Mouse (Mus musculus) MEL (cell line): ENCODE results near the gene Copz1. TPM values are rescaled to one million over a fixed set of nuclear protein-coding genes. Genes with fewer than 3 reads are reported as not detected.

Experiments used
- DNase-seq: peaks from one replicate; pipeline ENCODE4 v3.0.0; 2011; ENCODE audit warnings: low read depth, low spot score
- H3K27ac ChIP-seq: 2 replicates; pipeline ENCODE4 v1.5.1; 2012; ENCODE audit warnings: low read depth, mild to moderate bottlenecking, control low read depth, low read length, moderate library complexity; ENCODE audit not compliant: control insufficient read depth
- H3K27me3 ChIP-seq, 2 experiments: fragments of 150-350 bp in 1 of 2; sonication (generic) in 1 of 2; 2 replicates each; pipeline ENCODE4 v1.6.1; 2012; ENCODE audit warnings: low read length in 2 of 2, mild to moderate bottlenecking in 2 of 2, improper control_type of control experiment in 1 of 2, moderate library complexity in 1 of 2; ENCODE audit not compliant: insufficient read depth in 2 of 2, control insufficient read depth in 1 of 2
- H3K36me3 ChIP-seq, 2 experiments: 2 replicates each; pipeline ENCODE4 v1.6.1; 2012 to 2014; ENCODE audit warnings: low read length in 2 of 2, improper control_type of control experiment in 1 of 2, inconsistent platforms in 1 of 2, mild to moderate bottlenecking in 1 of 2; ENCODE audit not compliant: insufficient read depth in 2 of 2, control insufficient read depth in 1 of 2
- H3K4me1 ChIP-seq, 2 experiments: fragments of 150-350 bp in 1 of 2; sonication (generic) in 1 of 2; 2 replicates each; pipeline ENCODE4 v1.6.1; 2012; ENCODE audit warnings: low read length in 2 of 2, improper control_type of control experiment in 1 of 2, mild to moderate bottlenecking in 1 of 2; ENCODE audit not compliant: insufficient read depth in 2 of 2, control insufficient read depth in 1 of 2
- H3K4me3 ChIP-seq, 2 experiments: fragments of 150-350 bp in 1 of 2; sonication (generic) in 1 of 2; 2 replicates each; pipeline ENCODE4 v1.5.1; 2012; ENCODE audit warnings: low read depth in 2 of 2, low read length in 2 of 2, mild to moderate bottlenecking in 2 of 2, moderate library complexity in 2 of 2, control low read depth in 1 of 2, improper control_type of control experiment in 1 of 2; ENCODE audit not compliant: control insufficient read depth in 1 of 2, insufficient read depth in 1 of 2
- H3K79me2 ChIP-seq: 2 replicates; pipeline ENCODE4 v1.6.1; 2012; ENCODE audit warnings: mild to moderate bottlenecking, low read length, moderate library complexity; ENCODE audit not compliant: control insufficient read depth, poor library complexity, insufficient read depth
- H3K9ac ChIP-seq: 2 replicates; pipeline ENCODE4 v1.6.1; 2012; ENCODE audit warnings: low read depth, mild to moderate bottlenecking, control low read depth, low read length, moderate library complexity; ENCODE audit not compliant: control insufficient read depth, poor library complexity, severe bottlenecking
- H3K9me3 ChIP-seq: fragments of 150-350 bp; sonication (generic); replicated peaks from 2 replicates; pipeline ENCODE4 v1.6.1; 2012; ENCODE audit warnings: mild to moderate bottlenecking, low read length, improper control_type of control experiment, moderate library complexity; ENCODE audit not compliant: insufficient read depth
- JUND ChIP-seq: IDR thresholded peaks from 2 replicates; pipeline ENCODE4 v1.6.1; 2011; ENCODE audit warnings: low read depth, mild to moderate bottlenecking, improper control_type of control experiment, low read length
- MAZ ChIP-seq: IDR thresholded peaks from 2 replicates; pipeline ENCODE4 v1.6.1; 2012; ENCODE audit warnings: low read depth, mild to moderate bottlenecking, inconsistent platforms, low read length, improper control_type of control experiment
- MYC ChIP-seq: IDR thresholded peaks from 2 replicates; pipeline ENCODE4 v1.6.1; 2011; ENCODE audit warnings: low read depth, mild to moderate bottlenecking, low read length, improper control_type of control experiment, moderate library complexity
- POLR2A ChIP-seq, 2 experiments: IDR thresholded peaks; 2 replicates each; pipeline ENCODE4 v1.6.1; 2011 to 2012; ENCODE audit warnings: low read length in 2 of 2, mild to moderate bottlenecking in 2 of 2, control low read depth in 1 of 2, improper control_type of control experiment in 1 of 2, low read depth in 1 of 2, moderate library complexity in 1 of 2; ENCODE audit not compliant: control insufficient read depth in 1 of 2, insufficient read depth in 1 of 2, poor library complexity in 1 of 2
- POLR2AphosphoS2 ChIP-seq: IDR thresholded peaks from 2 replicates; pipeline ENCODE4 v1.6.1; 2011; ENCODE audit warnings: low read length, improper control_type of control experiment
- SMC3 ChIP-seq: IDR thresholded peaks from 2 replicates; pipeline ENCODE4 v1.6.1; 2011; ENCODE audit warnings: low read depth, low read length, improper control_type of control experiment
- USF1 ChIP-seq: IDR thresholded peaks from 2 replicates; pipeline ENCODE4 v1.6.1; 2014; ENCODE audit warnings: low read depth, mild to moderate bottlenecking, inconsistent platforms, low read length, improper control_type of control experiment, moderate library complexity
- ZKSCAN1 ChIP-seq: IDR thresholded peaks from 2 replicates; pipeline ENCODE4 v1.6.1; 2012; ENCODE audit warnings: low read depth, mild to moderate bottlenecking, inconsistent platforms, low read length, improper control_type of control experiment, moderate library complexity
- ZMIZ1 ChIP-seq: IDR thresholded peaks from 2 replicates; pipeline ENCODE4 v1.6.1; 2012; ENCODE audit warnings: low read depth, mild to moderate bottlenecking, inconsistent platforms, low read length, improper control_type of control experiment, moderate library complexity
- polyA plus RNA-seq, 2 experiments: library from polyadenylated mRNA; stranded (reverse) in 1 of 2; unstranded in 1 of 2; fragments of >175 nt in 1 of 2; fragments of >200 nt in 1 of 2; gene quantifications; 2 replicates each; pipeline versions ENCODE4 v1.2.1 to v1.2.4; 2012; ENCODE audit warnings: low replicate concordance in 2 of 2, low read depth in 1 of 2; ENCODE audit not compliant: insufficient read length in 2 of 2, insufficient read depth in 1 of 2, missing spikeins in 1 of 2
- total RNA-seq: library from RNA; depleted of rRNA; stranded (reverse); fragments of 300-350 nt; gene quantifications from 2 replicates; pipeline ENCODE4 v1.2.3, GENCODE M21; 2012

Gene Copz1
- total and polyA plus RNA-seq, 3 experiments = 46.7 to 822 (median 117) TPM

GRCm38 (mm10) chr15:103285778-103286417 lies 13.4 kb downstream of the Copz1 start:
- H3K4me1 ChIP-seq = peaks cover 0 to 4% of the 10 kb centered on the region in 2 experiments; a peak in 2 of 4 replicates
- no peaks in the 10 kb centered on the region for H3K27me3 ChIP-seq
- H3K27ac ChIP-seq = no peak overlapping the region
- H3K9ac ChIP-seq = no peak overlapping the region
- H3K9me3 ChIP-seq = no peaks in the 10 kb centered on the region
- TF ChIP-seq SMC3 (no peak), USF1 (no peak), POLR2AphosphoS2 (no peak), JUND (no peak)
- DNase-seq = no peak
- peaks cover 2% of the 10 kb centered on the region; the same call in 1 of the 2 replicates for H3K79me2 ChIP-seq
- H3K36me3 ChIP-seq = peaks cover 0 to 8% of the 10 kb centered on the region in 2 experiments; a peak in 2 of 4 replicates
- H3K4me3 ChIP-seq = no peak overlapping the region

- Histone ChIP-seq H3K27me3 (no peaks in the 10 kb centered on the region), H3K9ac (no peak overlapping the region), H3K36me3 (no peaks in the 10 kb centered on the region; a peak in 1 of 4 replicates), H3K4me3 (no peak overlapping the region), H3K9me3 (no peaks in the 10 kb centered on the region), H3K27ac (no peak overlapping the region), H3K79me2 (no peaks in the 10 kb centered on the region; the same call in 1 of the 2 replicates), H3K4me1 (no peaks in the 10 kb centered on the region)
- no peak for DNase-seq
- no peak for TF ChIP-seq MYC
- no peak for TF ChIP-seq ZMIZ1
- TF ChIP-seq MAZ = no peak
These were observed 17.1 kb downstream of the Copz1 start for GRCm38 (mm10) chr15:103289600-103289999.

GRCm38 (mm10) chr15:103290417-103290816 lies 17.9 kb downstream of the Copz1 start:
- no peak overlapping the region for H3K4me3 ChIP-seq
- H3K36me3 ChIP-seq = no peaks in the 10 kb centered on the region; a peak in 1 of 4 replicates
- H3K79me2 ChIP-seq = no peaks in the 10 kb centered on the region; the same call in 1 of the 2 replicates
- H3K9me3 ChIP-seq = no peaks in the 10 kb centered on the region
- no peak overlapping the region for H3K27ac ChIP-seq
- TF ChIP-seq POLR2A (IDR thresholded peaks at IDR 0.05; ENCODE audit: control insufficient read depth in 1 of 2, insufficient read depth in 1 of 2, low read depth in 1 of 2, low read length in 2 of 2, poor library complexity in 1 of 2) = no peak
- TF ChIP-seq ZKSCAN1 = no peak
- DNase-seq = no peak
- H3K4me1 ChIP-seq = no peaks in the 10 kb centered on the region
- no peak overlapping the region for H3K9ac ChIP-seq
- H3K27me3 ChIP-seq = no peaks in the 10 kb centered on the region
